Mouse (Mus musculus): ENCODE data around the gene Hemk1.

Hemk1 gene

DNA sequence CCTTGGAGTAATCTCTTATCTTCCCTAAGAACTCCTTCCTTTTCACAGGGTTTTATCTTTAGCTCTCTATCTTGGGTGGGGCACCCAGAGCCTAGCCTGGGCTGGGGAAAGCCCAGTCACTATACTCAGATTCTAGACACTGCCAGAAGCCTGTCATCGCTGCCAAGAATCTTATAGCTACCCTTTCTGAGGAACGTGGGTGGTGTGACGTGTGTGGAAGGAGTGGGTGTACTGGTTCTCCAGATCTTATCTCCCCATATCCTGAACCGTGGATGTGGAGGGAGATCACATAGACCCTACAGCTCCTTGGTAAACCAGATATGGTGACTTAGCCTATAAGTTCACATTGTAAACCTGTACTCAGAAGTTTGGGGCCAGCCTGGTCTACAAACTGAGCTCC lies 42.5 kb downstream of the Hemk1 start:
- peak; percentile 61 to 74 for DNase-seq (ENCODE audit: low spot score in 2 of 2)

DNA sequence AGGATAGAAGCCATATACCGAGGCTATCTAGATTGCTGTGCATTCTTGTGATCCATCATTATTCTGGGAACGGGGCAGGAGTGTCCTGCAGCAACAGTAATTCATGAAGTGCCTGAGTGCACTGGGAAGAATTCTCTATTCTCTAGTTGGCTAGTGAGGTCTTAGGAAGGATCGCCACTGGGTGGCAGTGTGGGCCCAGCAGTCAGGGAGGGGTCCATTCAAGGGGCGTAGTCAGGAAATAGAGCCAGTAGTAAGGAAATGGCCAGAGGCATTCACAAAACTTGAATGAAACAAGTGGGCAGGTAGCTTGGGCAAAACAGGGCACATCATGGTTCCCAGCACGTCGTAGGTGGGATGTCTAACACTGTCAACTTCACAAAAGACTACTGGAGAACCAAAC lies 43.9 kb downstream of the Hemk1 start:
- peak; percentile 79 to 83 for DNase-seq (ENCODE audit: low spot score in 2 of 2)

DNA sequence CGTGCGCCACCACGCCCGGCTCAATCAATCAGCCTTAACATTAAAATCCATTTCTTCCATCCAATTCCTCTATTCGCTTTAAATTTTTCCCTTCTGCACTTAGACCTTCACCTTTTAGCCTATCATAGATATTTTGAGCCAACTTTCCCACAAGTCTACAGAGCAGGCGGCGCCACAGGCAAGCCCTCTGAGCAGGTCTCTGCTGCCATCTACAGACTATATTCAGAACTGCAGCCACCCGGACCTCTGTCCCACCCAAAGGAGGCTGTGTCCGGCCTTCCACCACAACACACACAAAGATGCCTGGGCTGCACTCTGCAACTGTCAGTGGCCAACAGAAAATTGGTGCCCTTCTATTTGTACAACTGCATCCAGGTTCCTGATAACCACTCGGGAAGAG lies 47.3 kb downstream of the Hemk1 start:
- peak; percentile 81 to 86 for DNase-seq (ENCODE audit: low spot score in 2 of 2)

DNA sequence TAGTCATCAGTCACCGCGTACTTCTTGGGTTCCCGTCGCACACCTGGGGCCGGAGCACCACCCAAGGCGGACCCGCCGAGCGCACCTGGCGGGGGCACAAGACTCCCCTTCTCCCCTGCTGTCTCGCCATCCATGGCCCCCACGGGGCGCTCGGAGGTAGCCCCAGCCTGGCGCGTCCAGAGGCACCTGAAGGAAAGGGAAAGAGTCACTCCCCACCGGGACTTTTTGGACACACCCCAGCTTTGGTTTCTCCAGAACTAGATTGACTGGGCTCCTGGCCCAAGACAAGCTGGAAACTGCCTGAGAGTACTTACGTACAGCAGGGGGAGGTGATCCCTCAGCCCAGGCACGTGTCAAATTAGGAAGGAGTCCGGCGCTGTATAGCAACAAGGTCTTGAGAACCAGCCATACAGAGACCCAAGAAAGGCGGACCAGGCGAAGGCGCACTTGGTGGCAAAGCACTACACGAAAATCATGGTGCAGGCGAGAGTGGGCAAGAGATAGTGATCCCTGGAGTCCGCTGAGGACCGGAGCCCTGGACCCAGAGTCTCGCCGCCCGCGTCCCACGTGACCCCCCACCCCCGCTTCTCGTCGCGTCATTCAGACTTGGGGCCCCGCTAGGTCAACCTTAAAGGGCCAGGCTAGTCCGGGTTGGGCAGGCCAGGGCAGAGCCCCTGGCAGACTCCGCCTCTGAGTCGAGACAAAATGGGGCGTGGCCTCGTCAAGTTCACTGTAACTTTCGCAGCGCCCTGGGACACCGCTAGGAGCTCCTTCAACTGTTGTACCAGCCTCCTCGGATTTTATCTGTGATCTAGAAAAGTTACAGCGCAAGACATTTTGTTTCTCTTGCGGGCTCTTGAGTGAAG lies 48.7 kb downstream of the Hemk1 start, which contains the start of gene Mapkapk3:
Mapkapk3 (minus strand) TSS at position 667 of the 866 bp plus-strand sequence.
- peak; percentile 33 to 54 for DNase-seq (ENCODE audit: low spot score in 2 of 2)

DNA sequence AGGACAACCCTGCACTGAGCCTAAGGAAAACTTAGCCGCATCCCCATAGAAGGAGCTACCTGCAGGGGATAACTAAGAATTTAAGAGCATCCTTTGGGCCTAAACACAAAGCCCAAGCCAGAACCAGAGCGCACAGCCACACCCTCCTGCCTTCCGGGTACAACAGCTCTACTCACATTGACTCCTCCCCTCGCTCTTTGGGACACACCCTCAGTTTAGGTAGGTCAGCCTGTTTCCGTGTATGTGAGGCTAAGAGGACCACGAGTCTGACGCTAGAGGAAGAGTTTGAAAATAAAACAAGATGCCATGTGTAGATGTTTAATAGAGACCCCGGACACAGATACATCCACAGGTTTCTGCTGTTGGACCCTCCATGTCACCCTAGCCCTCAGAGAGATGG lies 49.4 kb downstream of the Hemk1 start:
- DNase-seq (ENCODE audit: low spot score in 2 of 2): no peak

DNA sequence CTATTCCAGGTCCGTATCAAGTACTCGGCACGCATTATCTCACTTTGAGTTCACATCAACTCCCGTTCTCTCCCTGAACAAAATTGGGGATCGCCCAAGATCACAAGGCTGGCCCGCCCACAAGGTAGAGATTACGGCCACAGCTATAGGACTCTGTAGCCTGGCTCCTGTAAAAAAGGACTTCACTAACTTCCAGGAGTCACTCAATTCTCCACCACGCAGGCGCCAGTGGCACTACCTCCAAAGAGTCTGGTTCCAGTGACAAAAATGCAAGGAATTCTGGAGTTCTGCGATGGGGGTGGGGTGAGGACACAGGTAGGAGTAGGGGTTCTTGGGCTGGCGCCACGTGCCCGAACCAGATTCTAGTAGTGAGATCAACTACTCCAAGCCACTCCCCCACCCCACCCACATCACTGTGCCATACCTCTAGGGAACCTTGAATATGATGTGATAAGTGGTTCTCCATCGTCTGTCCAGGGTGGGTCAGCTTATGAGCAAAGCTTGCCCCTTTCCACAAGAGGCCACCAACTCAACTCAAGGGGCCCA lies 50.0 kb downstream of the Hemk1 start:
- DNase-seq (ENCODE audit: low spot score in 2 of 2): no peak

DNA sequence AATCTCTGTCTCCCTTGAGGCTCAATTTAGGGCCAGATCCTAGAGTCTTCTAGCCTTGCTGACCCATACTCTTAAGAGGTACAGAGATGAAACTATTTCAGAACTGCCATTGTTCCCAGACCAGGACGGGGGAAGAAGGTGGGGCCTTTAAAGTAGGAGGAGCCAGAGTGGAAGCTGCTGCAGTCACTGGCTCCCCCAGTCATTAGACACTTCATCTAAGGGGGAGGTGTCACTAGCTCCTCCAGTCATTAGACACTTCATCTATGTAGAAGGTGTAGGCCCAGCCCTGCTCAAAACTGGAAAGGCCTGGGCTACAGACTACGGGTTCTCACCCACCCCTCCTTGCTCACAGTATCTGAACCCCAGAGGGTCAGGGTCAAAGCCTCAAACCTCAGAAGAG lies 50.9 kb downstream of the Hemk1 start:
- no peak for DNase-seq (ENCODE audit: low spot score in 2 of 2)

DNA sequence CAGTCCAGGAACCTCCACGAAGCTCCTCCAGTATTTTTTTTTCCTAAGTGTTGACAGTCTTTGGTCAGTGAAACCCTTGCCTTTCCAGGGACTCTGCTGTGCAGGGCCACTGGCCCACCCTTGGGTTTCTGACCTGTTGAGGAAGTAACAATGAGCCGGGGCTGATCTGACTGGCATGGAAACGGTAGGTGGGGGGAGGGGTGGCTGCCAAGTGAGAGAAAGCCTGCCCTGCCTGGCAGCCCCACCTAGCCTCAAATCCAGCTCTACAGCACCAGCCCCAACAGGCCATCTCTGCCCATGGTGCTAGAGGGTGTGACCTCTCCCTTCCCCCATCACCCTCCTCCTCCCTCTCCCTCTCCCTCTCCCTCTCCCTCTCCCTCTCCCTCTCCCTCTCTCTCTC lies 53.1 kb downstream of the Hemk1 start:
- no peak for DNase-seq (ENCODE audit: low spot score in 2 of 2)

DNA sequence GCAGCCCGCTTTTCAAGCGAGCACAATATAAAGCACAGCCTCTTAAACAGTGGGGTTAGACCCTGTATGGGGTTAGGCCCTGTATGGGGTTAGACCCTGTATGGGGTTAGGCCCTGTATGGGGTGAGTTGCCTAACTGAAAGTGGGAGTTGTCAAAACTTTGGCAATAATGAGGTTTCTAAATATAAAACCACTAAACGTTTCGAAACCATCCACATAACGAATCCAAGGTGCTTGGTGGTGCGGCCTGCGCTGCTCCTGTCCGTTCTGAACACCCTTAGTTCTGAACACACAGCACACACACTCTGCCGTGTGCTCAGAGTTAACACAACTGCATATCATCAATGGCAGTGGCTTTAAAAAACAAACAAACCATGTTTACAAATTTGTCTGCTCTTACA lies 55.2 kb downstream of the Hemk1 start:
- DNase-seq (ENCODE audit: low spot score in 2 of 2): no peak

DNA sequence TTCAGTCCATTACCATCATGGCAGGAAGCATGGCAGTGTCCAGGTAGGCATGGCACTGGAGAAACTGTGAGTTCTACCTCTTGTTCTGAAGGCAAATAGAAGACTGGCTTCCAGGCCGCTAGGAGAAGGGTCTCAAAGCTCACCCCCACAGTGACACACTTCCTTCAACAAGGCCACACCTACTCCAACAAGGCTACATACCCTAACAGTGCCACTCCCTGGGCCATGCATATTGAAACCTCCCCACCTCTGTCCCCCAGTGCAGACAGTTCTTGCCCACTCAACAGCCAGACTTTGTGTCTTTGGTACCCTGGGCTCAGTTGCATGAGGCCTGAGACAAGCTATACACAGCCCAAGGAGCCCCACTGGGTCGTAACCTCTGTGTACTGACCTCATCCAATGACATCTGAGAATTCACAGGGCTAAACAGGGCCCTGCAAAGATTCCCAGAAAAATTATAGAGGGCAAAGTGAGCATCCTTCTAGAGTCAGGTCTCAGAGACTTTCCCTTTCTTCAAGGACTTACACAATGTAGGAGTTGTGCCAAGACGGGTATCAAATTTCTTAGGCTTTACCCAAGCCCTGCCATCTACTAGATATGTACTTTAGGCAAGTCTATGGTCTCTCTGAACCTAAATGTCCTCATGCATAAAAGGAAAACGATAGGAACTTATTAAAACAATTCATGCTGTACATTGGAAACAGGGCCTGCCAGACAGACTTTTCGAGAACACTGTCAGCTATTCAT lies 56.7 kb downstream of the Hemk1 start:
- no peak for DNase-seq (ENCODE audit: low spot score in 2 of 2)

DNA sequence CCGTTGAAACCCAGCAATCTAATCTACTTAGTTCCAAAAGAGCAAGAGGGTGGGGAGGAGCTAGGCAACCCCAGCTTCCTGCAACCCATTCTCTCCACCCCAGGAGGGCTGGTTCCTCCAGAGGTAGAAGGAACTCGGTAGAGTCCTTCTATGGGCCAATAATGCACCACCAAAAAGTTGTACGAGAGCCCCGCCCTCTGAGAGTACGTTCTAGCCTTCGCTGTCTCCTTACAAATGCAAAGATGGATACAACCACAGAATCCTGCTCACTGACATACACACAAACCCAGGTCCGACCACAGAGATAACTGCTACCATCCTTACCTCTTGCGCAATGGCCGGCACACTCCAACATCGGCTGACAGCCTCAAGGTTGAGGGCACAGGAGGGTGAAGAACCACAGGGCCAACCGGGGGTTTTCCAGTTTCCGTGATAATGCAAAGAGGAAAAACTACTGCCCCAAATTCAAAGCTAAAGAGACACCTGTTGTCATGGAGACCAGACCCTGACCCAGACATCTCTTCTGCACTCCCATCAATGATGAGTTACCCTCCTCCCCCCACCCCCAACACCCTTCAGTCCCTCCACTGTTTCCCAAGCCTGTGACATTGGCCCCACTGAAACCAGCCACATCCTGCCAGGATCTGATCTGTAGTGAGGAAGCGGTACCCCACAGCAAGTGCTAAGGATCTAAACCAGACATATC lies 57.7 kb downstream of the Hemk1 start:
- DNase-seq (ENCODE audit: low spot score in 2 of 2): no peak

DNA sequence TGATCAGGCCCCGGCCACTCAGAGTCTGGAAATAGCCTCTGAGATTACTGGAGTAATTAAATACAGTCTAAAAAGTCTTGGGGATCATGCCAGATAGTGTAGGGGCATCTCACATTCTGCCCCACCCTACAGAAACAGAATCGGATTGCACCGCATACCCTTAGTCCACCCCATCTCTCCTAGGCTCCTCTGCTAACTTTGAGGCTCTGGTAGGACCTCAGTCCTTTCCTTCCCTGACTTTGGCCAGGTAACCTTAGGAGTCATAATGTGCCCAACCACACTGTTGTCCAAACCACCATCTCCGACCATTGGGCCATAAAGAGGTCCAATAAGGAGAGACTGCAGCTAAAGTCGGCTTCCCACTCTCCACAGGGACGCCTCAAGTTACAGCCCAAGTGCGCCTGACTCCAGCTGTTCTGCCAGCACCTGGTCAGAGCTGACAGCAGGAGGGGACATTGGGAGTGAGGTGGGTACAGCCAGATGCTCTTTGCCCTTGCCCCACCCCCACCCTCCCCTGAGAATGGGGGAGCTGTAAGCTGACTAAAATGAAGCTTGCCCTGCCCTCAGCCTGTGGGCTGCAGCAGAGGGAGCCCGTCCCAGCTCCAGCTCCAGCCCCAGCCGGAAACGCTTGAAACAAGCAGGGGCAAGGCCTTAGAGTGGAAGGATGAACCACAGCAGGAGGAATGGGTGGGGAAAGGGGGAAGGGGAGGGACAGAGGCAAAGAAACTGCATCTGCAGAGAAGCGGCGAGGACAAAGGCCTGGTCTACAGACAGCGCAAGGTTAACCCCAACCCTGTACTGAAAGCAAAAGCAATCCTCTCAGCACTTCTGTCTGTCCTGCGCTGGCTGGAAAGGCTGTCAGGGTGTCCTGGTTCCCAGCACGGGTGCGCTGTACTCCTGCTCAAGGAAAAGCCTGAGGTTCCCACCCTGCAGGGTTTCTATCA lies 58.5 kb downstream of the Hemk1 start:
- no peak for DNase-seq (ENCODE audit: low spot score in 2 of 2)

DNA sequence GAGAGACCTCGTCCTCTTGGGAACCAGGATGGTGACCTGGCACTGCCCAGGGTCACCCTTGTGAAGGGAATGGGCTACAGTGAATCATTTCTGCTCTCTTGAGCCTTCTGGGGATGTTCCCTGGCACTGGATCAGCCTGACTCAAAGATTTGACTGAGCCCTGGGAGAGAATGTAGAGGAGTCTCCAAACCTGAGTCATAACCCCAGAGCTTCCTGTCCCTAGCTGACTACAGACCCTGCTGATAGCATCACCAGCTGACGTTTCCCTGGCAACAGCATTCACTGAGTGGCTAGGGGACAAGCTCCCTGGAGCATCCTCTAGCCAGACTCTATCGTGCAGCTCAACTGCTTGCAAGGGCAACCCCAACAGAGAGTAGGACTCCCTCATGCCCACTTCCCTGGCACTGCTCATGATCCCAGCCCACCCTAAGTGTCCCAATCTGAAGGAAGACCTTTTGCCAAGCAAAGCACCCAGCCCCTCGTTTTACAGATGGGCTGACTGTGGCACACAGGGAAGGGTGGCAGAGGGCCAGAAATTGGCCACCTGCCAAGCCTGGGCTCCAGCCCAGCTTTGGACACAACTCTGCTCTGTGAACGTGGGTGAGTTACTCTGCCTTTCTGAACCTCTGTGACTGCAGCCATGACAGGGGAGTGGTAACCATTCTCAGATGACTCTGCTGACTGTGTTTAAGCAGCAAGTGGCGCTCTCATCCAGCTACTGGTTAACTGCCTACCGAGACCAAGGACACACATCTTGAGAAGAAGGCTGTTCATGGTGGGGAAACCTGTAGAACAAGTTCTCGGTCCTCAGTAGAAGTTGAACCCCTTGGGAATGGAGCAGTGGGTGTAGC lies 59.4 kb downstream of the Hemk1 start:
- no peak for DNase-seq (ENCODE audit: low spot score in 2 of 2)

DNA sequence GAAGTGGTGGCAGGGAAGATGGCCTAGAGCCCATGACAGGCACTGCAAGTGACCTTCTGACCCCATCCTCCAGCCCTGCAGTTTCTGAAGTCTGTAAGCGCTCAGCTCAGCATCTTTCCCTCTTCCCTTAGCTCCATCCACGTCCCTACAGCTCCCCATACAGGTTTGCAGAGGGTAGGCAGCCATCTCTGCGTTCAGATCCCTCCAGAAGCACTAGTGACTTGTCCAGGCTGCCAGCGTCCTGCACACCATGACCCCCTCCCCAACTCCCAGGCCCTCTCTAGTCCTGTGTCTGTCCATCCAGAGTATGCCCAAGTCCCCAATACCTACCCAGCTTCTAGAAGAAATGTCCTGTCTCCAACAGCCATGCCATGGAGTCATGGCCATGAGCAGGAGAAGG lies 60.0 kb downstream of the Hemk1 start:
- peak in 1 of 2 experiments; percentile 57 for DNase-seq (ENCODE audit: low spot score in 2 of 2)

DNA sequence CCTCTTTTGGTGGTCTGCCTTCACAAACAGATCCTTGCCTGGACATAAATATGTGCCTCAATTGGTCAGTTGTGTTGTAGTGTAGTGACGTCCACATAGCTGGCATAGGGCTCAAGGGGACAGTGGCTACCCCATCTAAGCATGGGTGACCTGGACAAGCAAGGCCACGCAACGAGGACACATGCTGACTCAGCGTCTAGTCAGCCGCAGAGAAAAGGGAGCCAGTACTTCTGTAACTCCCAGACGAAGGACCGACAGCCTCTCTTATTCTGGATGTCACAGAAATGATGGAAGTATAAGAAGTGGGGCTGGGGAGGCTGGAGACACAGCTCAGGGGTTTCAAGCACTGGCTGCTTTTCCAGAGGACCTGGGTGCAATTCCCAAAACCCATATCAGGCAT lies 60.5 kb downstream of the Hemk1 start:
- no peak for DNase-seq (ENCODE audit: low spot score in 2 of 2)

All from right cerebral cortex, adult 2 months (tissue).